Mouse (Mus musculus) stomach, embryonic 15.5 days (tissue): ENCODE measurements at regions not wholly inside any gene's neighbourhood (a gene's known extent, or its start where the extent isn't known, plus 50 kb on each side); places are given as distances from the start of the nearest gene placed in this dataset.

ENCODE experiments used
- ATAC-seq: fragments of 200-750 bp; cut with Nextera tagmentation; 2 replicates; pipeline ENCODE4 v1.8.0; 2017; ENCODE audit warnings: low read depth, moderate number of reproducible peaks, moderate TSS enrichment; ENCODE audit not compliant: insufficient read depth, low FRiP score
- H3K27ac ChIP-seq: fragments of 300-500 bp; sonication (generic); 2 replicates; pipeline ENCODE4 v1.5.1; 2015; ENCODE audit warnings: mild to moderate bottlenecking, inconsistent platforms
- H3K27me3 ChIP-seq: fragments of 300-500 bp; sonication (generic); replicated peaks from 2 replicates; pipeline ENCODE4 v1.6.1; 2015; ENCODE audit warnings: inconsistent platforms
- H3K36me3 ChIP-seq: fragments of 300-500 bp; sonication (generic); 2 replicates; pipeline ENCODE4 v1.6.1; 2015; ENCODE audit warnings: inconsistent platforms
- H3K4me1 ChIP-seq: fragments of 300-500 bp; sonication (generic); 2 replicates; pipeline ENCODE4 v1.6.1; 2015; ENCODE audit warnings: inconsistent platforms
- H3K4me2 ChIP-seq: fragments of 300-500 bp; sonication (generic); 2 replicates; pipeline ENCODE4 v1.6.1; 2015; ENCODE audit warnings: mild to moderate bottlenecking, inconsistent platforms
- H3K4me3 ChIP-seq: fragments of 300-500 bp; sonication (generic); replicated peaks from 2 replicates; pipeline ENCODE4 v1.5.1; 2015; ENCODE audit warnings: inconsistent platforms
- H3K9ac ChIP-seq: fragments of 300-500 bp; sonication (generic); 2 replicates; pipeline ENCODE4 v1.6.1; 2015; ENCODE audit warnings: inconsistent platforms
- H3K9me3 ChIP-seq: fragments of 300-500 bp; sonication (generic); 2 replicates; pipeline ENCODE4 v1.6.1; 2016; ENCODE audit warnings: inconsistent platforms
- WGBS: fragments of 180-500 bp; shearing (Covaris S2); methylation state at CpG from one replicate; pipeline ENCODE4 v1.1.7; 2015; 5-methylcytosine and 5-hydroxymethylcytosine counted together

DNA sequence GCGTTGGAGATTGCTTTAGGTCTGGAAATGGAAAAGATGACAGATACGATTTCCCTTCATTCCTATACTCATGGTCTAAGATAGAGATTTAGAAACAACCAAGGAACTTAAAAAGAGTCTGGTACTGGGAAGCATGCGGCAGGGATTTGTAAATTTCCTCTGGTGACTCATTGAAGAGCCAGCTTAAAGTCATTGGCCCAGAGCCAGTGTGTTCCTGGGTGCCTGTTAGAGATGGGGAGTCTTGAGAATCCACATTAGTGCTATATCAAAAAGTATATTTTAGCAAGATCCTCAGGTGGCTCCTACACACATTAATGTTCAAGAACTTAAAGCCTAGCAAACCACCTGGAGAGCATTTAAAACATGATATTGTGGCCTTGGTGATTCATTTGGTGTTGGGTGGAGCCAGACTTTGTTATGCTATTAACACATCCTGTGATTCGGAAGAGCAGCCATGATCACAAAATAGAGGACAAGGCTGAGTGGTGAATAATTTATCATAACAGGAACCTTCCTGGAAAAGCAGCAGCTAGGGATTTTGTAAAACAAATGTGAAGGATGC lies 67.8 kb upstream of the Nectin3 start:
- 67% methylated on average over 4 of the region's 4 CpGs for WGBS
- H3K4me2 ChIP-seq: no peak overlapping the region
- no peaks in the 10 kb centered on the region for H3K36me3 ChIP-seq
- H3K4me3 ChIP-seq: no peak overlapping the region
- H3K27ac ChIP-seq: no peak overlapping the region
- no peaks in the 10 kb centered on the region for H3K27me3 ChIP-seq
- H3K9ac ChIP-seq: no peak overlapping the region
- ATAC-seq: no peak
- H3K4me1 ChIP-seq: no peaks in the 10 kb centered on the region
- H3K9me3 ChIP-seq: no peaks in the 10 kb centered on the region

GRCm38 (mm10) chr16:46557281-46557680 lies 59.0 kb upstream of the Nectin3 start:
- no peaks in the 10 kb centered on the region for H3K27me3 ChIP-seq
- ATAC-seq: no peak
- H3K36me3 ChIP-seq: no peaks in the 10 kb centered on the region
- no peaks in the 10 kb centered on the region for H3K4me1 ChIP-seq
- no peaks in the 10 kb centered on the region for H3K9me3 ChIP-seq
- H3K4me2 ChIP-seq: no peak overlapping the region
- H3K4me3 ChIP-seq: no peak overlapping the region
- no peak overlapping the region for H3K9ac ChIP-seq
- 74% methylated on average over 3 of the region's 3 CpGs for WGBS
- H3K27ac ChIP-seq: no peak overlapping the region

DNA sequence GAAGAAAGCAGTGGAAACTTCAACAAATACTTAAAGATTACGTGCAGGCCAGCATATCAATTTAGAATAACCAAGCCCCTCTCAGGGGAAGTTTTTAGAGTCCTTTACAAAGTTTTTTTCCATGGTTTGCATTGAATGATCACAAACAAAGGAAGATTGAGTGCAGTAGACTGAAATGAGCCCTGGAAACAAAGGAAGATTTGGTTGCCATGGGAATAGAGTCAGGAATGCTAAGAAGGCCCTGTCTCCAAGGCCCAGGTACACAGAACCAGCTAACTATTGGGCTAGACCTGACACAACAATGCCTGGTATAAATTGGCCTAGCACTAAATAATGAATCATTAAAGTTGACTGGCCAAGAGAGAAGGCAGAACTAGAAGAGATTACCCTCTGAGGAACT lies 49.9 kb upstream of the Nectin3 start:
- Histone ChIP-seq H3K27me3 (no peaks in the 10 kb centered on the region), H3K36me3 (no peaks in the 10 kb centered on the region), H3K9me3 (no peaks in the 10 kb centered on the region), H3K9ac (no peak overlapping the region), H3K4me3 (no peak overlapping the region), H3K27ac (no peak overlapping the region), H3K4me1 (no peaks in the 10 kb centered on the region), H3K4me2 (no peak overlapping the region)
- WGBS: 66% methylated on average over 1 of the region's 1 CpGs
- no peak for ATAC-seq
